Mouse (Mus musculus): ENCODE measurements around the gene Rps11.

DNA sequence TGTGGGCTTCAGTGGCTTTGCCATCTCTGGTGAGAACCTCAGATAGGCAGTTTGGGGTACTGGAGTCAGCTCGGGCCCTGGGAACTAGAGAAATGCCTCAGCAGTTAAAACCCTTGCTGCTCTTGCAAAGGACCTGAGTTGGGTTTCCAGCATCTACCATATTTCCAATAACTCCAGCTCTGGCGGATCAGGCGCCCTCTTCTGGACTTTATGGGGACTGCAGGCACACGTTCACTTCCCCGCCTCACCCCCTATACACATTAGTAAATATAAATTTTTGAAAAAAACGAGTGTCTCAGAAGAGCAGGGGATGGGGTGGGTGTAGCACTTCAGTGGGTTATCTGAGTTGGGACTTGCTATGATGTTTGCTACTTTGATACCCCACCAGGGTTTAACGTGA is 48.7 kb upstream of the Rps11 start:
- TF ChIP-seq GATA1 (IDR thresholded peaks at IDR 0.05; ENCODE audit: low read length) (no peak), TAL1 (IDR thresholded peaks at IDR 0.05; ENCODE audit: low read length) (no peak)
